Mouse (Mus musculus): Measurements from ENCODE around the gene Icam4. TPM values are rescaled to one million over a fixed set of nuclear protein-coding genes. Genes with fewer than 3 reads are reported as not detected.
A peak's percentile ranks its signal among the peaks of the same experiment; 100 is the strongest.

The Icam4 gene
- total and polyA plus RNA-seq, 3 experiments: 193 to 268 (median 260) TPM

GRCm38 (mm10) chr9:21000811-21001210 is 28.4 kb upstream of the Icam4 start:
- DNase-seq (ENCODE audit: low read depth, low spot score): peak; percentile 59
- Histone ChIP-seq H3K36me3 (ENCODE audit: control insufficient read depth in 1 of 2, insufficient read depth in 2 of 2, low read length in 2 of 2) (peaks cover 3 to 26% of the 10 kb centered on the region in 2 experiments), H3K79me2 (ENCODE audit: control insufficient read depth, insufficient read depth, low read length, poor library complexity) (peaks cover 9% of the 10 kb centered on the region), H3K27ac (ENCODE audit: control insufficient read depth, low read depth, low read length) (no peak overlapping the region), H3K4me1 (ENCODE audit: control insufficient read depth in 1 of 2, insufficient read depth in 2 of 2, low read length in 2 of 2) (peaks cover 9 to 20% of the 10 kb centered on the region in 2 experiments), H3K9ac (ENCODE audit: control insufficient read depth, low read depth, low read length, poor library complexity, severe bottlenecking) (no peak overlapping the region), H3K27me3 (ENCODE audit: control insufficient read depth in 1 of 2, insufficient read depth in 2 of 2, low read length in 2 of 2) (no peaks in the 10 kb centered on the region), H3K4me3 (ENCODE audit: control insufficient read depth in 1 of 2, insufficient read depth in 1 of 2, low read depth in 2 of 2, low read length in 2 of 2) (no peak overlapping the region), H3K9me3 (replicated peaks; ENCODE audit: insufficient read depth, low read length) (no peaks in the 10 kb centered on the region)
- TF ChIP-seq CTCF (IDR thresholded peaks at IDR 0.05 in 2 of 3, conservative IDR thresholded peaks at IDR 0.05 in 1 of 3; ENCODE audit: control insufficient read depth in 1 of 3, insufficient read depth in 1 of 3, low read depth in 2 of 3, low read length in 3 of 3, poor library complexity in 1 of 3, severe bottlenecking in 1 of 3) (peak in 2 of 3 experiments; percentile 46 to 55; a peak in 4 of 6 replicates), ZMIZ1 (IDR thresholded peaks at IDR 0.05; ENCODE audit: low read depth, low read length) (no peak), MYC (IDR thresholded peaks at IDR 0.05; ENCODE audit: low read depth, low read length) (no peak), GABPA (IDR thresholded peaks at IDR 0.05; ENCODE audit: low read depth, low read length) (no peak), E2F4 (IDR thresholded peaks at IDR 0.05; ENCODE audit: borderline replicate concordance, low read depth, low read length) (no peak), CHD2 (IDR thresholded peaks at IDR 0.05; ENCODE audit: low read length) (no peak)

- Histone ChIP-seq H3K27me3 (ENCODE audit: control insufficient read depth in 1 of 2, insufficient read depth in 2 of 2, low read length in 2 of 2) (no peaks in the 10 kb centered on the region), H3K4me3 (ENCODE audit: control insufficient read depth in 1 of 2, insufficient read depth in 1 of 2, low read depth in 2 of 2, low read length in 2 of 2) (peak overlapping the region in 1 of 2 experiments; percentile 65; a peak in 2 of 4 replicates), H3K79me2 (ENCODE audit: control insufficient read depth, insufficient read depth, low read length, poor library complexity) (peaks cover 9% of the 10 kb centered on the region), H3K27ac (ENCODE audit: control insufficient read depth, low read depth, low read length) (no peak overlapping the region), H3K4me1 (ENCODE audit: control insufficient read depth in 1 of 2, insufficient read depth in 2 of 2, low read length in 2 of 2) (peaks cover 9 to 20% of the 10 kb centered on the region in 2 experiments), H3K36me3 (ENCODE audit: control insufficient read depth in 1 of 2, insufficient read depth in 2 of 2, low read length in 2 of 2) (peaks cover 3 to 24% of the 10 kb centered on the region in 2 experiments), H3K9ac (ENCODE audit: control insufficient read depth, low read depth, low read length, poor library complexity, severe bottlenecking) (peak overlapping the region; percentile 19), H3K9me3 (replicated peaks; ENCODE audit: insufficient read depth, low read length) (no peaks in the 10 kb centered on the region)
- DNase-seq (ENCODE audit: low read depth, low spot score): peak; percentile 68
- TF ChIP-seq ZNF384 (IDR thresholded peaks at IDR 0.05; ENCODE audit: low read depth, low read length) (no peak), GATA1 (IDR thresholded peaks at IDR 0.05; ENCODE audit: low read depth, low read length) (0 out of 2 replicates have a peak, but pooled peaks have one; percentile 41)
These were observed 27.4 kb upstream of the Icam4 start for GRCm38 (mm10) chr9:21001651-21002200.

- no peaks in the 10 kb centered on the region for H3K9me3 ChIP-seq (replicated peaks; ENCODE audit: insufficient read depth, low read length)
- DNase-seq (ENCODE audit: low read depth, low spot score): no peak
- peaks cover 7 to 20% of the 10 kb centered on the region in 2 experiments for H3K4me1 ChIP-seq (ENCODE audit: control insufficient read depth in 1 of 2, insufficient read depth in 2 of 2, low read length in 2 of 2)
- peak overlapping the region; percentile 64 for H3K27ac ChIP-seq (ENCODE audit: control insufficient read depth, low read depth, low read length)
- H3K9ac ChIP-seq (ENCODE audit: control insufficient read depth, low read depth, low read length, poor library complexity, severe bottlenecking): peak overlapping the region; percentile 70
- H3K4me3 ChIP-seq (ENCODE audit: control insufficient read depth in 1 of 2, insufficient read depth in 1 of 2, low read depth in 2 of 2, low read length in 2 of 2): peak overlapping the region; percentile 65 to 69
- TF ChIP-seq MAZ (IDR thresholded peaks at IDR 0.05; ENCODE audit: low read depth, low read length) (no peak), SIN3A (IDR thresholded peaks at IDR 0.05; ENCODE audit: low read length) (no peak), MAFK (IDR thresholded peaks at IDR 0.05; ENCODE audit: borderline replicate concordance, low read depth, low read length) (no peak), HCFC1 (IDR thresholded peaks at IDR 0.05; ENCODE audit: low read depth, low read length) (no peak)
- H3K79me2 ChIP-seq (ENCODE audit: control insufficient read depth, insufficient read depth, low read length, poor library complexity): peaks cover 9% of the 10 kb centered on the region
- H3K27me3 ChIP-seq (ENCODE audit: control insufficient read depth in 1 of 2, insufficient read depth in 2 of 2, low read length in 2 of 2): no peaks in the 10 kb centered on the region
- H3K36me3 ChIP-seq (ENCODE audit: control insufficient read depth in 1 of 2, insufficient read depth in 2 of 2, low read length in 2 of 2): peaks cover 3 to 19% of the 10 kb centered on the region in 2 experiments
These were observed 26.9 kb upstream of the Icam4 start for GRCm38 (mm10) chr9:21002270-21002626.
